In genomic region chr3:9181576-9181975, GRCm38 (mm10) we compare ENCODE assay signal across 27 mouse cellular contexts.
"Had no signal": no experiment of that assay in that cellular context is flagged by ENCODE, and none has a peak within 500 bp of the region (broad histone marks: within the 10 kb centered on the region; RNA-seq: fewer than 3 reads in every experiment).

No protein-coding gene starts in this region.

- ATAC-seq: forebrain, embryonic 13.5 days; forebrain, embryonic 14.5 days; forebrain, embryonic 15.5 days; forebrain, embryonic 16.5 days had no signal

- H3K9me3 ChIP-seq: embryonic facial prominence, embryonic 10.5 days; embryonic facial prominence, embryonic 12.5 days; embryonic facial prominence, embryonic 13.5 days; embryonic facial prominence, embryonic 15.5 days; forebrain, embryonic 10.5 days; forebrain, embryonic 12.5 days; forebrain, embryonic 13.5 days; forebrain, embryonic 15.5 days had no signal

- H3K4me3 ChIP-seq: embryonic facial prominence, embryonic 10.5 days; embryonic facial prominence, embryonic 12.5 days; embryonic facial prominence, embryonic 13.5 days; embryonic facial prominence, embryonic 15.5 days; erythroblast, embryonic 14.5 days; forebrain, embryonic 10.5 days; forebrain, embryonic 12.5 days; forebrain, embryonic 13.5 days; forebrain, embryonic 15.5 days; gastrocnemius, adult 2 months; heart, adult 2 months had no signal

- DNase-seq: cerebellum, adult 8-10 months; cerebellum, adult 9-10 months; cerebellum, adult 9-11 months; cerebellum, postnatal 10 days; cerebellum, postnatal 14 days; cerebellum, postnatal 25 days; cerebellum, postnatal 36 days; embryo, embryonic 11 days; forebrain, postnatal 0 days; gastrocnemius, adult 2 months; gastrocnemius, postnatal 10 days; gastrocnemius, postnatal 14 days; gastrocnemius, postnatal 25 days; gastrocnemius, postnatal 36 days; heart, adult 18-20 months; heart, adult 2 months had no signal

- H3K27me3 ChIP-seq: embryonic facial prominence, embryonic 12.5 days; embryonic facial prominence, embryonic 13.5 days; embryonic facial prominence, embryonic 15.5 days; forebrain, embryonic 12.5 days; forebrain, embryonic 13.5 days; forebrain, embryonic 15.5 days had no signal

- H3K4me2 ChIP-seq: embryonic facial prominence, embryonic 12.5 days; embryonic facial prominence, embryonic 13.5 days; embryonic facial prominence, embryonic 15.5 days; forebrain, embryonic 12.5 days; forebrain, embryonic 13.5 days; forebrain, embryonic 15.5 days had no signal

- H3K4me1 ChIP-seq: embryonic facial prominence, embryonic 12.5 days; forebrain, embryonic 10.5 days; forebrain, embryonic 12.5 days; forebrain, embryonic 13.5 days; forebrain, embryonic 15.5 days had no signal

- H3K27ac ChIP-seq: embryonic facial prominence, embryonic 10.5 days; embryonic facial prominence, embryonic 12.5 days; embryonic facial prominence, embryonic 13.5 days; embryonic facial prominence, embryonic 15.5 days; forebrain, embryonic 10.5 days; forebrain, embryonic 12.5 days; forebrain, embryonic 13.5 days; forebrain, embryonic 15.5 days; gastrocnemius, adult 2 months; heart, adult 2 months had no signal

- H3K9ac ChIP-seq: embryonic facial prominence, embryonic 12.5 days; embryonic facial prominence, embryonic 13.5 days; embryonic facial prominence, embryonic 15.5 days; forebrain, embryonic 12.5 days; forebrain, embryonic 13.5 days; forebrain, embryonic 15.5 days; forebrain, postnatal 0 days had no signal

- H3K36me3 ChIP-seq: embryonic facial prominence, embryonic 10.5 days; embryonic facial prominence, embryonic 12.5 days; embryonic facial prominence, embryonic 13.5 days; embryonic facial prominence, embryonic 15.5 days; forebrain, embryonic 10.5 days; forebrain, embryonic 12.5 days; forebrain, embryonic 15.5 days had no signal
